Mouse (Mus musculus) megakaryocyte, embryonic 14.5 days (primary cell): ENCODE results near the gene Mdm1.

Experiments
- FLI1 ChIP-seq: IDR thresholded peaks from 2 replicates; pipeline ENCODE4 v1.6.1; 2012; ENCODE audit warnings: low read length, inconsistent platforms, mixed read lengths
- GATA1 ChIP-seq: IDR thresholded peaks from 3 replicates; pipeline ENCODE4 v1.6.1; 2012; ENCODE audit warnings: mixed read lengths, low read length, inconsistent platforms, borderline replicate concordance

GRCm38 (mm10) chr10:118141884-118142801 is 532 bp downstream of the Mdm1 start:
- no peak for TF ChIP-seq GATA1
- TF ChIP-seq FLI1, result no peak
